Mouse (Mus musculus) heart, adult 9 months (tissue): ENCODE measurements at regions not wholly inside any gene's neighbourhood (a gene's known extent, or its start where the extent isn't known, plus 50 kb on each side); places are given as distances from the start of the nearest gene placed in this dataset.

ENCODE experiments used
- DNase-seq, 2 experiments: peaks; one replicate each; pipeline ENCODE4 v3.0.0; 2022; ENCODE audit warnings: low spot score in 2 of 2

DNA sequence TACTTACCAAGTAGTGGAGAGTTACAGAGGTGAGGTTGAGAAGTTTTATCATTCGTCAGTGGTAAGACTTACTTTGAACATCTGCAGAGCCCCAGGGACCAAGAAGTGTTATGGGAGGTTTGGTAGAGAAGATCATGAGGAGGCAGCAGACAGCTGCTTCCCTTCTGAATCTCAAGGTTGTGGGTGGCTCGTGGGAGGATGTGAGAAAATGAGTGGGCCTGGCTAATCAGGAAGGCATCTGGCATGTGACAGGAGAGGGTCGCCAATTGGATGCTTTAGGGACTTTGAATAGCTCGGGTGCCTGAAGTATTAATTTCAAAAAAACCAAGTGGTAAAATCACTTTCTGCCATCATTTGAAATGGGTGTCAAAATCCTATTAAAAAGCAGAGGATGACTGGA lies 258.9 kb downstream of the Sqor start:
- no peak for DNase-seq

DNA sequence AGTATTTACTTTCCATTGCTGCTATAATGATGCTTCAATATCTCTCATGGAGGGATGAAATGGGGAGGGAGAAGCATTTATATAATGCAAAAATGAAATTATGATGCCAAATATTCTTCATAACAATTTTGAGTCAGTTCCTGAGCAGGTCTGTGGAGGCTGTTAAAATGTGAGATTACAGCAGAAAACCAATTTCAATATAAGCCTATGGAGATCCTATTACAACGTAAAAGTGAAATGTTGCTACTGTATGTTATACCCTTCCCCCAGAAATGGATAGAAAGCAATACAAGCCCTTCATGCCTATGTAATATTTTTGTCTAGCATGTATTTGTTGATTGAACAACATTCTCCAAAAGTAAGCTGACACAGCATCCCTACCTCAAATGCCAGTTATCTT lies 259.3 kb downstream of the Sqor start:
- no peak for DNase-seq

GRCm38 (mm10) chr2:123024976-123025585 lies 260.0 kb downstream of the Sqor start:
- no peak for DNase-seq

GRCm38 (mm10) chr2:123047321-123047720 lies 282.3 kb downstream of the Sqor start:
- DNase-seq: no peak

- peak in 1 of 2 experiments; percentile 1 for DNase-seq
Measured at GRCm38 (mm10) chr2:123064648-123065047, 299.6 kb downstream of the Sqor start.

GRCm38 (mm10) chr2:123068809-123069208 lies 303.8 kb downstream of the Sqor start:
- no peak for DNase-seq

- no peak for DNase-seq
Measured at GRCm38 (mm10) chr2:123072653-123073052, 307.6 kb downstream of the Sqor start.

- no peak for DNase-seq
Measured at GRCm38 (mm10) chr2:123073476-123074085, 308.5 kb downstream of the Sqor start.

GRCm38 (mm10) chr2:123092726-123093125 lies 327.7 kb downstream of the Sqor start:
- no peak for DNase-seq

- DNase-seq: no peak
Measured at GRCm38 (mm10) chr2:123103530-123103929, 338.5 kb downstream of the Sqor start.

DNA sequence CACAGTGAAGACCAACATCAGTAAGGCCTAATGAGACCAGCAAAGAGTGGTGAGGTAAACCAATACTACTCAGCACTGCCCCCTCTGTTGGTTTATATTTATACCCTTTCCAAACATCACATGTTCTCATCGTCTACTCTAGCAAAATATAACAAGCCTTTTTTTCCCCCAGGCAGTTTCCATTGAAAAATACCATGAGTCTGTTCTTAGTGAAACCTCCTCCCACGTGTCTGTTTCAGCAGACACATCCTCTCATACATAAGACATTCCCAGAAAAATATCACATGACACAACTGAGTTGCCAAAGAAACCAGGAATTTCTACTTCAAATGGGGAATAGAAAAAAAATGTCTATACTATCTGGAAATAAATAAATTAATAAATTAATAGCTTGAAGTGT lies 366.5 kb downstream of the Sqor start:
- no peak for DNase-seq

GRCm38 (mm10) chr2:123153170-123153569 lies 388.1 kb downstream of the Sqor start:
- DNase-seq: no peak

GRCm38 (mm10) chr2:123165384-123165783 lies 400.3 kb downstream of the Sqor start:
- no peak for DNase-seq

DNA sequence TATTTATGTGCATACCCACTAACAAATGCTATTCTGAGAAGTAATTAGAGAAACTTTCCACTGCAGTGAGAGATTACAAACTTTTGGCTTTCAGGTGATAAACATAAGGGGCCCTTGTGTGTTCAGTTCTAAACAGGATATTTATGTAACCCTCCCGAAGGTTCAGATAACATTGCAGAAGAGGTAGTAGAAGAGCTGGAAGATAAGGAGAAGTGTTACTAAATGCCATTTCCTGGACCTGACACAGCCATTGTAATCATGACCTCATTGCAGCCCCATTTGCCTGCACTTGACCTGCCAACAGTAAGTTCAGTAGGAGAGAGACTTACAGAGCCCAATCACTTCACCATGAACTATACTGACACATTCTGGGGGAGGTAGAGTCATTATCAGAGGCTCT lies 405.6 kb downstream of the Sqor start:
- peak; percentile 8 to 11 for DNase-seq

DNA sequence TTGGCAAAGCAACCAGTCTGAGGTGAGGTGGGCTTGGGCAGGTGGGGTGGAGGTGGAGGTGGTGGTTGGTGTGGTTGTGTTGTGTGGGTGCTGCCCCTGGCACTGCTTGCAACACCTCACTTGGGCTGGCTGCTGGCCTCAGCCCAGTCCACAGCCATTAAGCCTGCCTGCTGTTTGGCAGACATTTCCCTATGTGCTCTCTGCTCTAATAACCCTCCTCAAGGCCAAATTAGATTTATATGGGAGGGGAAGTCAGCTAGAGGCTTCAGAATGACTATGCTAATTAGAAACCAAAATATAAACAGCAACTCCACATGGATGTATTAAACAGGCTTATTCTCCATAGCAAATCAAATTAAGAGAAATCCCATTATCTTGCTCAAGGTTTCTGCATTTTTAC lies 417.2 kb downstream of the Sqor start:
- no peak for DNase-seq

DNA sequence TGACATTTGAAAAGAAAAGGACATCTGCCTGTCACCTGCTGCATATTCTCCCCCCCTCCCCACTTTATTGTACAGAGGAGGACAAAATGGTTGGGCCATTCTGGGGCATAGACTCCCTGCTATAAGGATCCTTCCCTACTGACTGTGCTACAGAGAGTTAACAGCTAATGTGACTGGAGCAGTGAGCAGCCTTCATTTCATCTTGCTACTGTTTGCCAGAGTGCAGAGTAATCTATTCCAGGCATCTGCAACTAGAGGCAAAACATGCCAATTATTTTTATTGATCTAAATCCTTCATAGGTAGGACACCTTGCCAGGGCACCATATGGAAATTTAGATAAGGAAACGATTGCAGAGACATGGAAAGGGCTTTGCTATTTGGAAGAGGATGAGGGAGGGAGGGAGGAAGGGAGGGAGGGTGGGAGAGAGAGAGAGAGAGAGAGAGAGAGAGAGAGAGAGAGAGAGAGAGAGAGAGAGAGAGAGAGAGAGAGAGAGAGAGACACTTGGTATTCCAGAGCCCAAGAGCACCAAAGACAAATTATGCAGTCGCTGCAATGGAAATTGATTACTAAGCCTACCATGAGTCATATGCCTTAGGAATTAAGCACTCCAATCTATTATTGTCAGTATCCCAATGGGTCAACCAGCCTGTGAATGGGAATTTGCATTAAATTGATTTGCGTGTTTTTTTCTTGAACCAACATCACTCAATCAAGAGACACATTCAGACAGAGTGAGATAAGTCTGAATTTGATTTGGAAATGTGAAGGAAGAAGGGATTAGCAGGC lies 426.0 kb downstream of the Sqor start:
- no peak for DNase-seq

DNA sequence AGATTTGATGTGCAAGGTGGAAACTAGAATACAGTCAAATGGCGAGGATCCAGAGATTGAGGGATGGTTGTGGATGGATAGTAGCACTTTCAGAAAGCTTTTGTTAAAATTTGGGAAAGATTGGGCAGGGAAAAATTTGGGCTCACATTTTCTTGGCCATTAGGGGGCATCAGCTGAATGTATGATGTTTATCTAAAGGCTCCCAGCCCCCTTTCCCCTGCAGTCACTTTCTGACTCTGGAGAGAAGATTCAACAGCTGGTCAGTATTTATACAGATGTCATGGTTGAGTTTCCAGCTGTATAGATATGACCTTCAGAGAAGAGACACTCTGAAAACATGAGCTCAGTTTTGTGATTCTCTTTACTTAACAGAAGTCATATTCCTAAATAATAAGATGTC lies 429.5 kb downstream of the Sqor start:
- DNase-seq: no peak
